Mouse (Mus musculus): ENCODE results near the gene Snx13.

Snx13 gene

DNA sequence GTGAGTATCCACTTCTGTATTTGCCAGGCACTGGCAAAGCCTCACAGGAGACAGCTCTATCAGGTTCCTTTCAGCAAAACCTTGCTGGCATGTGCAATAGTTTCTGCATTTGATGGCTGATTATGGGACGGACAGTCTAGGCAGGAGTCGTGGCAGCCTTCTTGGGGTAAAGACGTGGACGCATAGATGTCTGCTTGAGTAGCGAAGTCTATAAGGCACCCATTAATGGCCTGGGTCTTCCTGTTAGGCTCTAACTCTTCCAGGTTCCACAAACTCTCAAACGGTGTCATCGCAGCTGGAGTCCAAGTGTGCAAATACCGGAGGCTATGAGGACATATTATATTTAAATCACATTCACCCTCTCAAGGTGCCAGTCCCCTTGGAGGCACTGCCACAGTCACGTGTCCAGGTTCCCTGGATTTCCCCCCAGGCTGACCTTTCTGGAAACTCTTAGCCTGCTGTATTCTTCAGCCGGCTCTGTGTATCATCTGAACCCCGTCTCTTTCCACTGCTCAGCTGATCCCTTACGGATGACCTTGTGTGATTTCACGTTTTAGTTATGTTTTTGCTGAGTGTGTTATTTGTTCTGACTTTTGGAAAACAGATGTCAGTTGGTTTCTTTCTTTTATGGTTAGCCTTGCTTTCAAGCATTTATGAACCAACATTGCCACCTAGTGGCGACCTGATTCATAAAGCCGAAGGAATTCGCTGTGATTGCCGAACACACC, 144.9 kb downstream of the Snx13 start:
- DNase-seq (ENCODE audit: low spot score), result peak; percentile 48

- no peak for DNase-seq (ENCODE audit: low spot score)
Measured at GRCm38 (mm10) chr12:35192426-35192769, 145.4 kb downstream of the Snx13 start.
